Mouse (Mus musculus) intestine, embryonic 16.5 days (tissue): ENCODE measurements at regions not wholly inside any gene's neighbourhood (a gene's known extent, or its start where the extent isn't known, plus 50 kb on each side); places are given as distances from the start of the nearest gene placed in this dataset.

Experiments
- ATAC-seq: fragments of 200-750 bp; cut with Nextera tagmentation; 2 replicates; pipeline ENCODE4 v1.8.0; 2017; ENCODE audit warnings: moderate TSS enrichment, moderate library complexity
- H3K27ac ChIP-seq: fragments of 300-500 bp; sonication (generic); 2 replicates; pipeline ENCODE4 v1.5.1; 2014; ENCODE audit warnings: mild to moderate bottlenecking, low read length
- H3K27me3 ChIP-seq: fragments of 300-500 bp; sonication (generic); replicated peaks from 2 replicates; pipeline ENCODE4 v1.6.1; 2014; ENCODE audit warnings: low read length, control low read depth, mixed read lengths; ENCODE audit not compliant: control insufficient read depth, insufficient read depth
- H3K36me3 ChIP-seq: fragments of 300-500 bp; sonication (generic); 2 replicates; pipeline ENCODE4 v1.6.1; 2014; ENCODE audit warnings: low read length, control low read depth; ENCODE audit not compliant: control insufficient read depth, insufficient read depth
- H3K4me1 ChIP-seq: fragments of 300-500 bp; sonication (generic); 2 replicates; pipeline ENCODE4 v1.6.1; 2014; ENCODE audit warnings: low read length, control low read depth, mixed read lengths; ENCODE audit not compliant: control insufficient read depth, insufficient read depth
- H3K4me2 ChIP-seq: fragments of 300-500 bp; sonication (generic); 2 replicates; pipeline ENCODE4 v1.6.1; 2014; ENCODE audit warnings: low read depth, low read length, control low read depth
- H3K4me3 ChIP-seq: fragments of 300-500 bp; sonication (generic); 2 replicates; pipeline ENCODE4 v1.5.1; 2014; ENCODE audit warnings: mild to moderate bottlenecking, low read length
- H3K9ac ChIP-seq: fragments of 300-500 bp; sonication (generic); 2 replicates; pipeline ENCODE4 v1.6.1; 2014; ENCODE audit warnings: low read depth, low read length
- H3K9me3 ChIP-seq: fragments of 300-500 bp; sonication (generic); 2 replicates; pipeline ENCODE4 v1.6.1; 2016; ENCODE audit warnings: low read length, control low read depth; ENCODE audit not compliant: control insufficient read depth
- WGBS: fragments of 180-500 bp; shearing (Covaris S2); extraction: QIAGEN DNeasy Blood & Tissue Kit; methylation state at CpG from one replicate; pipeline ENCODE4 v1.1.7; 2014; 5-methylcytosine and 5-hydroxymethylcytosine counted together

GRCm38 (mm10) chr4:47697071-47697470 is 222.6 kb downstream of the Sec61b start:
- Histone ChIP-seq H3K36me3 (no peaks in the 10 kb centered on the region), H3K4me1 (no peaks in the 10 kb centered on the region), H3K4me3 (no peak overlapping the region), H3K4me2 (no peak overlapping the region), H3K27me3 (no peaks in the 10 kb centered on the region), H3K27ac (no peak overlapping the region), H3K9ac (no peak overlapping the region), H3K9me3 (no peaks in the 10 kb centered on the region)
- ATAC-seq: no peak
- whole genome bisulfite sequencing: 88% methylated on average over 4 of the region's 4 CpGs

GRCm38 (mm10) chr4:47698514-47698913 is 224.1 kb downstream of the Sec61b start:
- Histone ChIP-seq H3K9ac (no peak overlapping the region), H3K4me3 (no peak overlapping the region), H3K27ac (no peak overlapping the region), H3K9me3 (no peaks in the 10 kb centered on the region), H3K4me2 (no peak overlapping the region), H3K36me3 (no peaks in the 10 kb centered on the region), H3K27me3 (no peaks in the 10 kb centered on the region), H3K4me1 (no peaks in the 10 kb centered on the region)
- ATAC-seq: no peak
- 53% methylated on average over 4 of the region's 4 CpGs for WGBS

- Histone ChIP-seq H3K36me3 (no peaks in the 10 kb centered on the region), H3K4me3 (no peak overlapping the region), H3K4me2 (no peak overlapping the region), H3K9ac (no peak overlapping the region), H3K27ac (no peak overlapping the region), H3K4me1 (no peaks in the 10 kb centered on the region), H3K9me3 (no peaks in the 10 kb centered on the region), H3K27me3 (no peaks in the 10 kb centered on the region)
- ATAC-seq: no peak
- 51% methylated on average over 4 of the region's 4 CpGs for WGBS
These were observed 224.5 kb downstream of the Sec61b start for GRCm38 (mm10) chr4:47698926-47699325.

- Histone ChIP-seq H3K4me3 (no peak overlapping the region), H3K4me2 (no peak overlapping the region), H3K4me1 (no peaks in the 10 kb centered on the region), H3K27ac (no peak overlapping the region), H3K36me3 (no peaks in the 10 kb centered on the region), H3K9ac (no peak overlapping the region), H3K27me3 (no peaks in the 10 kb centered on the region), H3K9me3 (no peaks in the 10 kb centered on the region)
- WGBS: 81% methylated on average over 2 of the region's 2 CpGs
- ATAC-seq: no peak
These were observed 229.0 kb downstream of the Sec61b start for GRCm38 (mm10) chr4:47703501-47703900.

- H3K27me3 ChIP-seq: no peaks in the 10 kb centered on the region
- WGBS: 70% methylated on average over 4 of the region's 4 CpGs
These were observed 230.1 kb downstream of the Sec61b start for GRCm38 (mm10) chr4:47704607-47705006.

GRCm38 (mm10) chr4:47707966-47708365 is 233.5 kb downstream of the Sec61b start:
- no peak overlapping the region for H3K27ac ChIP-seq
- H3K4me2 ChIP-seq: no peak overlapping the region
- H3K4me1 ChIP-seq: no peaks in the 10 kb centered on the region
- no peak overlapping the region for H3K9ac ChIP-seq
- H3K4me3 ChIP-seq: no peak overlapping the region
- no peaks in the 10 kb centered on the region for H3K36me3 ChIP-seq
- no peaks in the 10 kb centered on the region for H3K27me3 ChIP-seq
- no peaks in the 10 kb centered on the region for H3K9me3 ChIP-seq
- ATAC-seq: no peak

More at GRCm38 (mm10) chr4:47704607-47705006, 230.1 kb downstream of the Sec61b start:
- no peaks in the 10 kb centered on the region for H3K4me1 ChIP-seq
- no peaks in the 10 kb centered on the region for H3K36me3 ChIP-seq
- no peak overlapping the region for H3K4me2 ChIP-seq
- no peak for ATAC-seq
- H3K27ac ChIP-seq: no peak overlapping the region
- no peaks in the 10 kb centered on the region for H3K9me3 ChIP-seq
- no peak overlapping the region for H3K9ac ChIP-seq
- H3K4me3 ChIP-seq: no peak overlapping the region

GRCm38 (mm10) chr4:47713387-47713786 is 238.9 kb downstream of the Sec61b start:
- 61% methylated on average over 7 of the region's 7 CpGs for WGBS
- Histone ChIP-seq H3K9me3 (no peaks in the 10 kb centered on the region), H3K4me2 (no peak overlapping the region), H3K4me3 (no peak overlapping the region), H3K36me3 (no peaks in the 10 kb centered on the region), H3K9ac (no peak overlapping the region), H3K4me1 (no peaks in the 10 kb centered on the region), H3K27me3 (no peaks in the 10 kb centered on the region), H3K27ac (no peak overlapping the region)
- no peak; the same call in 1 of the 2 replicates for ATAC-seq

- H3K9ac ChIP-seq: no peak overlapping the region
- H3K27me3 ChIP-seq: no peaks in the 10 kb centered on the region
- 20% methylated on average over 8 of the region's 8 CpGs for WGBS
- H3K9me3 ChIP-seq: no peaks in the 10 kb centered on the region
- H3K27ac ChIP-seq: no peak overlapping the region
- no peaks in the 10 kb centered on the region for H3K36me3 ChIP-seq
- no peak overlapping the region for H3K4me3 ChIP-seq
- H3K4me2 ChIP-seq: no peak overlapping the region
- no peak for ATAC-seq
- 0 out of 2 replicates have a peak, but pooled peaks cover 6% of the 10 kb centered on the region for H3K4me1 ChIP-seq
These were observed 250.0 kb downstream of the Sec61b start for GRCm38 (mm10) chr4:47724331-47725004.

- Histone ChIP-seq H3K27ac (no peak overlapping the region), H3K9me3 (no peaks in the 10 kb centered on the region), H3K9ac (no peak overlapping the region), H3K36me3 (no peaks in the 10 kb centered on the region), H3K27me3 (no peaks in the 10 kb centered on the region), H3K4me2 (no peak overlapping the region), H3K4me1 (0 out of 2 replicates have a peak, but pooled peaks cover 6% of the 10 kb centered on the region), H3K4me3 (no peak overlapping the region)
- ATAC-seq: no peak
- WGBS: 25% methylated on average over 3 of the region's 3 CpGs
These were observed 250.5 kb downstream of the Sec61b start for GRCm38 (mm10) chr4:47725005-47725340.
